Mouse (Mus musculus) c-Kit-negative CD71-positive TER-119-positive erythroid progenitor cells, embryonic 14.5 days (primary cell): ENCODE results near the gene Tpi1.

ENCODE experiments used
- DNase-seq: peaks from one replicate; pipeline ENCODE4 v3.0.0-alpha.2; 2013; ENCODE audit warnings: low read depth, low spot score

The Tpi1 gene

GRCm38 (mm10) chr6:124779222-124779983, 34.7 kb downstream of the Tpi1 start, which contains the start of gene Lrrc23:
Lrrc23 (minus strand) TSS chr6:124779727.
- no peak for DNase-seq

GRCm38 (mm10) chr6:124770511-124770910, 43.6 kb downstream of the Tpi1 start:
- no peak for DNase-seq

- no peak for DNase-seq
Measured at GRCm38 (mm10) chr6:124770013-124770412, 44.1 kb downstream of the Tpi1 start.

- no peak for DNase-seq
Measured at GRCm38 (mm10) chr6:124769101-124769765, 44.9 kb downstream of the Tpi1 start, which contains the start of gene Eno2. Eno2 (minus strand) TSS chr6:124769673.

- DNase-seq = no peak
Measured at GRCm38 (mm10) chr6:124768704-124769044, 45.4 kb downstream of the Tpi1 start.

GRCm38 (mm10) chr6:124767920-124768703, 46.0 kb downstream of the Tpi1 start:
- no peak for DNase-seq

GRCm38 (mm10) chr6:124767536-124767919, 46.6 kb downstream of the Tpi1 start:
- DNase-seq = no peak

DNA sequence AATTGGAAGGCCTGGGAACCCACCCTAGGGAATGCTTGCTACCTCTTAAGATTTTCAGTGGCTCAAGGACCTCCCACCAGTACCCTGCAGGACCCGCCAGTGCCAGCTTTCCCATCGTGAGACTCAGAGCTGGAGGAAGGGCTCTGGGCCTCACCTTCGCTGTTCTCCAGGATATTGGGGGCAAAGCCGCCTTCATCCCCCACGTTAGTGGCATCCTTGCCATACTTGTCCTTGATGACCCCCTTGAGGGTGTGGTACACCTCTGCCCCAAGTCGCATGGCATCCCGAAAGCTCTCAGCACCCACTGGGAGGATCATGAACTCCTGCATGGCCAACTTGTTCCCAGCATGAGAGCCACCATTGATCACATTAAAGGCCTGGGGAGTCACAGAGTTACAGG, 48.1 kb downstream of the Tpi1 start:
- no peak for DNase-seq
